Mouse (Mus musculus) inflammation-experienced regulatory T-cells, adult 16 weeks (primary cell): Measurements from ENCODE around the gene Lamc1. TPM values are rescaled to one million over a fixed set of nuclear protein-coding genes. Genes with fewer than 3 reads are reported as not detected.

Source experiments
- polyA plus RNA-seq: library from polyadenylated mRNA; unstranded; fragments of 100-300 nt; shearing (Covaris generic); gene quantifications from one replicate; pipeline ENCODE4 v1.2.1, GENCODE M21; 2017

Lamc1 gene
- polyA plus RNA-seq, result 5.3 TPM

GRCm38 (mm10) chr1:153332444-153333295 lies at the start of gene Lamc1:
Gene Lamc1 (minus strand): TSS chr1:153332786.

GRCm38 (mm10) chr1:153185828-153186803 lies 146.5 kb downstream of the Lamc1 start, which contains the start of gene Lamc2:
Gene Lamc2 (minus strand): TSS chr1:153186447.

Other genes with a start within 250 kb of the Lamc1 start
- gene Lamc2, start 146.3 kb downstream of the Lamc1 start, polyA plus RNA-seq, result 0.69 TPM
- gene Shcbp1l, start 92.4 kb upstream of the Lamc1 start, polyA plus RNA-seq, result 0.23 TPM
- gene Dhx9, start 154.9 kb upstream of the Lamc1 start, polyA plus RNA-seq, result 61.0 TPM
- 0.24 TPM for gene Npl, start 217.3 kb upstream of the Lamc1 start, polyA plus RNA-seq